Mouse (Mus musculus): ENCODE data around the gene Cadm3.

GRCm38 (mm10) chr1:173337008-173337407 lies 30.5 kb downstream of the Cadm3 start:
- no peak for TF ChIP-seq CTCF (IDR thresholded peaks at IDR 0.05; ENCODE audit: extremely low read depth, insufficient read depth, insufficient read length, insufficient replicate concordance)
- no peak for TF ChIP-seq POLR2A (IDR thresholded peaks at IDR 0.05; ENCODE audit: low read depth, low read length)
